Mouse (Mus musculus) urinary bladder, postnatal 4 days (tissue): Measurements from ENCODE around the gene Fxyd6.

Experiments
- DNase-seq, 2 experiments: peaks; one replicate each; pipeline ENCODE4 v3.0.0; 2021 to 2022; ENCODE audit warnings: low spot score in 2 of 2

Fxyd6 gene

GRCm38 (mm10) chr9:45370117-45370561 lies at the start of gene Fxyd6:
TSS of gene Fxyd6 (plus strand) at chr9:45370185.
- DNase-seq = peak; percentile 53 to 65

DNA sequence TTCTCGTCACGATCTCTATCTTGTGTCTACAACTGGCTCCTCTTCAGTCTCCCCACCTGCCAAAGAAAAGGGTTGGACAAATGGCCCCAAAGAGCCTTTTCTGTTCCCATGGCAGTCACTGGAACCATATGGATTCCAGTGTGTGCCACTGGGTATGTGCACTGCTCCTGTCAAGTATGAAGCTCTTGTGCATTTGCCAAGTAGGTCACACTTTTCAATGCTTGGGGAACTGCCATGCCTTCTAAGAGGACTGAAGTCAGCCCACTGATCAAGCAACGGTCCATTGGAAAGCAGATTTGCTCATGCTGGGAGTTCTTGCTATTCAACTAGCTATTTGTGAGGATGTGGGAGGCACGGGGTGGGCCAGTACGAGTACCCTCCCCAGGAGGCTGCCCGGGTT lies 48.5 kb upstream of the Fxyd6 start:
- no peak for DNase-seq

- no peak for DNase-seq
Measured at GRCm38 (mm10) chr9:45321946-45322430, 48.0 kb upstream of the Fxyd6 start.

- no peak for DNase-seq
Measured at GRCm38 (mm10) chr9:45326390-45326789, 43.6 kb upstream of the Fxyd6 start.

- no peak for DNase-seq
Measured at GRCm38 (mm10) chr9:45328263-45328662, 41.7 kb upstream of the Fxyd6 start.

DNA sequence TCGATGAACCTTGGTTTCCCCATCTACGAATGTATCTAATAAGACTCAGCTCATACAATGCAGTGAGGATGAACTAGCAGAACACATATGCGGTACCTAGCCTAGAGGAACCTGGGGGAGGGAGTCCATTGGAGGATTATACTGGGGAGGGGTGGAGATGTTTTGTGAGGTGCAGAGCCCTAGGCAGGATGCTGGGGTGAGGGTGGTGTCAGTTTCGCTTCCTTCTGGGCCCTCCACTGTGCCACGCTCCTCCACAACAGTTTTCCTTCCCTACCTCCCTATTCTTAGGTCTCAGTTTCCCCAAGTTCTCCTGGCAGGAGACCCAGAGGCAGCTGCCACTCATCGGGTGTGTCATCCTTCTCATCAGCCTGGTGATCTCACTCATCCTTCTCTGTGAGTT lies 40.4 kb upstream of the Fxyd6 start:
- DNase-seq = no peak

DNA sequence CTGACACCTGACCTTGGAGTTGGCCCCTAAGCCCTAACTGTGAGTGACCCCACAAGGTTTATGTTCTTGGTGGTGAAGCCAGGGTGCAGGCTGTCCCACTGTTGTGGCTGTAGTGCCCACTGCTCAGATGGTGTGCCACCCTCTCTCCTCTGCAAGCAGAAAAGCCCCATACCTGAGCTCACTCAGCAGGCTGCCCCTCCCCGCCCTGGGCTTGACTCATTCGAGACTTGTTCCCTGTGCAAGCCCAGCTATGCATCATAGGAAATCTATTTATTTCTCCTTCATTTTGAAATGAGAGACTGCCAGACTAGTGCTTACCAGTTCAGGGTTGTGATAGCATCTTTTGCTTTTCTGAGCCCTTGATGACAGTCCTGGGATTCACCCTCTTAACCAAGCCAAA lies 32.6 kb upstream of the Fxyd6 start:
- DNase-seq = no peak

DNA sequence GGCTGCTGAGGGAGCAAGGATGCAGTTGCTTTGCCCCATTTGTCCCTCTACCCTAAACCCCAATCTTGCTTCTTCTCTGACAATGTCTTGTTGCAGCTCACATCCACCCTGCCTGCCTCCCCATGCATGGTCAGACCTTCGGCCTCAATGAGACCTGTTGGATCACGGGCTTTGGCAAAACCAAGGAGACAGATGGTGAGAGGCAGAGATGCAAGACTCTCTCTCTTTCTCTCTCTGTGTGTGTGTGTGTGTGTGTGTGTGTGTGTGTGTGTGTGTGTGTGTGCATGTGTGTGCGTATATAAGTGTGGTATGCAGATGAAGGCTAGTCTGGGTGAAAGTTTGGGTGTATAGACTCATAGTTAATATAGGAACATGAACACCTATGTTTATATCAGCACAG lies 26.9 kb upstream of the Fxyd6 start:
- DNase-seq = no peak

DNA sequence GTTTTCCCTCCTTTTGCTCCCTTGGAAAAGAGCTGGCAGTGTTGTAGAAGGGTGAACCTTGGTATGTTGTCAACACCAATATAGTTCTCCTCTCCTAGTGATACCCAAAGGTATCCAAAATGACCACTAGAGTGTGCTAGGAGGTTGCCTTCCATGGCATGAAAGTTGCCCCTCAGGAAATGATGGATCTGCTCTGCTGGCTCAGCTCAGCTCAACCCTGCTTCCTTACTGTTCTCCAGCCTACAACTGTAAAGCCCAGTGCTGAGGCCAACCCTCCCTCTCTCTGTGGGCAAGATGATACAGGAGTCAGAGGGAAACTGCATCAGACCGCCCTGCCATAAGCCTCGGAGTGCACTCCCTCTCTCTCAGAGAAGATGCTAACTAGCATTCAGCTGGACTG lies 24.5 kb upstream of the Fxyd6 start:
- no peak for DNase-seq

- DNase-seq = no peak
Measured at GRCm38 (mm10) chr9:45346276-45346675, 23.7 kb upstream of the Fxyd6 start.

DNA sequence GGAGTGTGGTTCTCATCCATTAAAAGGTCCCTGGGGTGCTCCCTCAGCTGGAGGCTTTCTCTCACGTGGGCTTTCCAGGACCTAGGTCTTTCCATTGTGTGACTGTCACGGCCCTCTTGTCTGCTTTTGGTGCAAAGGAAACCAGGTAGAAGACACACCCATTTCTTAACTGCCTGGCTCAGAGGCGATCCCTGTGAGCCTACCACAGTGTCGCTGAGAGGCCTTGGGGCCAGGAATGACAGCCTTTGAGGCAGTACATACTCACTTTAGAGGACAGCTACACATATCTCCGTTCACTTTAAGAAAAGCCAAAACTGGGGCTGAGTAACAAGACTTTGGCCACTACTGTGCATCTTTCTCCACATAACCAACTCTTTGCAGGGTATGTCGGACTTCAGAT lies 21.4 kb upstream of the Fxyd6 start:
- DNase-seq = no peak

DNA sequence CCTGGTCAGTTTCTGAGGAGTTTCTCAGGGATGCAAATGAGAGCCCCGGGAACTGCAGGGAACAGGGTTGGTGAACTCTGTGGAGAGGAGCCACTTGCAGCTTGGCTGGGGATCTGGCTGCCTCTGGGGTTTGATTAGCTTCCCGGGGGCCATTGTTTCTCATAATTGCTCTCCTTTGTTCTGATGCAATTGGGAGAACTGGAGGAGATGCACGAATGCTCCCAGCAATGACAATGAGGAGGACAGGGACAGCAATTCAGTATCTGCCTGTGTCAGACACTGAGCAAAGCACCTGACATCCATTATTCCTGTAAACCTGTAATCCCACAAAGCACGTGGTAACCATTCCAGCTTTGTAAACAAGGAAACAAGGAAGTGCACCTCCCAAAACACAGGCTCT lies 20.8 kb upstream of the Fxyd6 start:
- DNase-seq = no peak

DNA sequence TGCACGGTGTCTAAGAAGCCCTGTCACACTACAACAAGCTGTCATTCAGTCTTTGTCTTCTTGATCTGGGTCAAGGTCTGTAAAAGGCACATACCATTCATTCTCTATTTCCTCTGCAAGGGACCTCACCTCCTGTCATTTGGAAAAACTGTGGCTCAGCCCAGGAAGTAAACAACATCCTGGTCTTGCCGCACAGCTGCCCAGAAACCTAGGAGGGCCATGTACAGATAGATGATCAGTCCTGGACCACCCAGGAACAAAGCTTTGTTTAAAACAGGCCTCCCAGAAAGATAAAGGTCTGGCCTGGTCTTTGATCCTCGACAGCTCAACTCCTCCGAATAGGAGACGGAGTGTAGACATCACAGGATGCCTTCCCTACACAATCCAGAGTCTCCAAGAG lies 20.1 kb upstream of the Fxyd6 start:
- no peak for DNase-seq

DNA sequence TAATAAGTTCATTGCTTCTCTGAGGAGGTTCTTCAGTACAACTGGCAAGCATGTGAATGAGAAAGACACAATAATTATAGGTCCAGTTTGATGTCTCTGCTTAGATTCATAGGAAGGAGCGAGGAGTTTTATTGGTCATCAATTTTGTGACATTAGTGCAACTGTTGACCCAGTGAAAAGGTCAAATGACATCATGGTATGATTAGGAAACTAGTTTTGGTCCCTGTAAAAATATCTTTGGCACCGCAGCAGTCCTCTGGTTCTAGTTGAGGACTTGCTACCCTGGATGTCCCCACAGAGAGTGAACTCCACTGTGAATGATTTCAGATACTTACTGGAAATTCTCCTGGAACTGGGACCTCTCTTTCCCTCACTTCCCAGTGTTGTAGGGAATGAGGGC lies 14.8 kb upstream of the Fxyd6 start:
- no peak for DNase-seq

- no peak for DNase-seq
Measured at GRCm38 (mm10) chr9:45358356-45358755, 11.6 kb upstream of the Fxyd6 start.

DNA sequence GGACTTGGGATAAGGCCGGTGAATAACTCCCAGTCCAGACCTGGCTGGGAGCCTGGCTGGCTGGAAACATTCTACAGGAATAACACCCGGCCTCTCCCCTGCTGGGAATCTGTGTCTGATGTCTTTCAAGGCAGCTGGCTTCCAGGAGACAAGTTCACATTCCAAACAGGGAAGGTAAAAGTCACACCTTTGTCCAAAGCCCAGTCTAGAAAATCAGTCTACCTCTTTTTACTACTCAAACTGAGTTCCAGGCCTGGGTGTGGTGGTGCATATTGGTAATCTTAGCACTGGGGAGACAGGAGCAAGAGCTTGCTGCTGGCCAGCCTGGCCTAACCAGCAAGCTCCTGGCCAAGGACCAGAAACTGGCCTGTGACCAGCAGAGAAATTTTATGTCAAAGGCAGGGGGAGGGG lies 7.9 kb upstream of the Fxyd6 start:
- no peak for DNase-seq

DNA sequence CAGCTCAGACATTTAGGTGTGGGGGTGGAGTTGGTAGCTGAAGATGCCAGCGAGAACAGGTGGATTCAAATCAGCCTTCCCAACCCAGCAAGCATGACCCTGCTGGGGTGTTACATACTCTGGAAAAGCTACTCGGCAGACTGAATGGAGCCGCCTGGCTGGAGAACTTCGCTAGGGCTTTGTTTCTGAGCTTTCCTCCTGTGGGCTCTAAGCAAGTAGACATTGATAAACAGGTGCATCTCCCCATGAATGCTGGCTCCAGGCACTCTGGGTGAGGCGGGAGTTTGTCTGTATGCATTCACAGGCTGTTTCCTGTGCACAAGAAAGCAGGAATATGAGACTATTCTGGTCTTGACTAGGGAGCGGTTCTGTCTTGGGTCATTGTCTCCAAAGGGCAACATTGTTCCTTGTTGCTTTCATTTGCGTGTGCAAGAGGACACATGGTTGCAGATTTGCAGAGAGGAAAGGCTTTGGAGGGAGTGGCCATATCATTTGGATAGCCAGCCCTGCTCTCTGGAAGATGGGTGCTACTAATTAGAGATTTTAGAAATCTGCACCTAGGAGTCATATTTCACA lies 6.3 kb upstream of the Fxyd6 start:
- DNase-seq = no peak

DNA sequence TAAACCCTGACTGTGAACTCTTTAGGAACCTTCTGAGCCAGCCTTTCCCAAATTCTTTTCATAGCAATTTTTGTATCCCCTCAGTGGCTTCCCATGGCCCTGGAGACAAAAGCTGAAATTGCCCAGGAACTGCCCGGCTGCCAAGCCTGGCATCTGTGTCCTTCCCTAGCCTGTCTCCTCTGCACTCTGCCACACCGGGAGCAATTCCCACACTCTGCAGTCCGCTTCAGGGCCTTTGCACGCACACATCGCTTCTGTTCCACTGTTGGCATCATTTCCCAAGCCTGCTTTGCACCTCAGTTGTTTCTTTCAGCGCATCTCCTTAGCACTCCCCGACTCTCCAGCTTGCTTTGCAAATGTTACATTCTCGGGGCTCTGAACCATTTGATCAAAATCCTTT lies 2.3 kb upstream of the Fxyd6 start:
- DNase-seq = no peak

DNA sequence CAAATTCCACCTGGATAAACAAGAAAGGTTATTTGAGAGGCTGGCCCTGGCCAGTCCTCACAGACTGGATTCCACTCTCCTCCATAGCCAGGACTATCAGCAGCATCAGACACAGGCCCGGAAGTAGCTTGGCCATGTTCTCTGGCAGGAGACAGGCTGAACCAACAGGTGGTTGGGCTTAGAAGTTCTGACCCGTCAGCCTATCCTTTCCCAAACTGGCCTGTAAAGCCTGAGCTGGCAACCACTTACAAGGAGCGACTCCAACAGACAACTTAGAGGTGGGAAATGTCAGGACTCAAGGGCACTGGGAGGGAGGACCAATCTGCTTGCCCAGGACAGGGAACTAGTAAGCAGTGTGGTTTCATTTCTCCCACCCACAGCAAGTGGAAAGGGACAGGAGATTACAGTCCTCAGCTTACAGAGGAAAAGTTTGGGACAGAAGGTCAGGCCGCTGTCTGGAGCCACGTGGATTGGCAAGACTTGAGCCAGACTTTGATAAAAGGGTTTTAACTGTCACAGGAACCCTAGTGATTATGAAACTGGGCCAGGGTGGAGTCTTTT lies 1.6 kb upstream of the Fxyd6 start:
- no peak for DNase-seq

- DNase-seq = no peak
Measured at GRCm38 (mm10) chr9:45370616-45371336, 791 bp downstream of the Fxyd6 start.

- no peak for DNase-seq
Measured at GRCm38 (mm10) chr9:45371337-45371707, 1.3 kb downstream of the Fxyd6 start.

- no peak for DNase-seq
Measured at GRCm38 (mm10) chr9:45373896-45374295, 3.9 kb downstream of the Fxyd6 start.

DNA sequence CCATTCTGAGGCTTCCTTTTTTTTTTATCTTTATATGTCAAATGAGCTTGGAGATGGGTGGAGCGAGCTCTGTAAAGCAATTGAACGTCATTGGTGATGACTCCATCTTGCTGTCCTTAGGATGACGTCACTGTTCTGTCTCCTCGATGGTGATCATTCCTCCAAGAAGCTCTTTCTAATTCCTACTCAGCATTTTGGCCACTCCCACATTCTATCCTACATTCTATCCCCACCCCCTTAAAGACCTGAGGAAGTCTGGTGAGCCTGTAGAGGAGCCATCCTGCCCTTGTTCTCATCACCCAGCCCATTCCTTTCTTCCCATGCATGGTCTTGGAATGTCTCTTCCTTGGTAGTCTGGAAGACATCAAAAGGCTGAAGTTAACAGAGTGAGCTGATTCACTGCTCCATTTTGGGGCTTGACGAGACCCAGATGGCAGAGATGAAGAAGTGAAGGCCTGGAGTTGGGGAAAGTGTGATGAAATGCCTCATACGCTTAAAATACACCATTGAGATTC lies 5.1 kb downstream of the Fxyd6 start:
- DNase-seq = no peak
